Mouse (Mus musculus) kidney, adult 2 months (tissue): ENCODE data around the gene Dcst2. TPM values are rescaled to one million over a fixed set of nuclear protein-coding genes. Genes with fewer than 3 reads are reported as not detected.

Experiments
- DNase-seq: peaks from one replicate; pipeline ENCODE4 v3.0.0; 2021
- H3K27ac ChIP-seq: fragments of 200-500 bp; 2 replicates; pipeline ENCODE4 v1.5.1; 2012; ENCODE audit warnings: low read depth, low read length, control low read depth, inconsistent platforms; ENCODE audit not compliant: insufficient read depth
- H3K27me3 ChIP-seq: fragments of 200-500 bp; replicated peaks from 2 replicates; pipeline ENCODE4 v1.6.1; 2012; ENCODE audit warnings: mild to moderate bottlenecking, moderate library complexity, low read length, inconsistent platforms; ENCODE audit not compliant: control insufficient read depth, insufficient read depth
- H3K36me3 ChIP-seq: fragments of 200-500 bp; 2 replicates; pipeline ENCODE4 v1.6.1; 2012; ENCODE audit warnings: mild to moderate bottlenecking, moderate library complexity, low read length, inconsistent platforms; ENCODE audit not compliant: control insufficient read depth, insufficient read depth
- H3K4me1 ChIP-seq: fragments of 200-500 bp; 2 replicates; pipeline ENCODE4 v1.6.1; 2011; ENCODE audit warnings: low read length; ENCODE audit not compliant: control insufficient read depth, insufficient read depth
- H3K4me3 ChIP-seq: fragments of 200-500 bp; 2 replicates; pipeline ENCODE4 v1.5.1; 2011; ENCODE audit warnings: mild to moderate bottlenecking, low read depth, low read length, control low read depth; ENCODE audit not compliant: insufficient read depth
- CTCF ChIP-seq: fragments of 200-500 bp; conservative IDR thresholded peaks from 2 replicates; pipeline ENCODE4 v1.5.1; 2011; ENCODE audit warnings: low read depth, mild to moderate bottlenecking, control low read depth, low read length, moderate library complexity, mixed read lengths; ENCODE audit not compliant: insufficient read depth, insufficient read length
- POLR2A ChIP-seq: fragments of 200-500 bp; IDR thresholded peaks from one replicate; pipeline ENCODE4 v1.6.1; 2011; ENCODE audit warnings: low read depth, low read length, control low read depth
- WGBS: fragments of 180-500 bp; shearing (Covaris S2); methylation state at CpG from one replicate; pipeline ENCODE4 v1.1.7; 2018; 5-methylcytosine and 5-hydroxymethylcytosine counted together
- polyA plus RNA-seq: library from polyadenylated mRNA; depleted of rRNA; stranded (reverse); fragments of >200 nt; gene quantifications from 2 replicates; pipeline ENCODE4 v1.2.3, GENCODE M21; 2012

Gene Dcst2
- polyA plus RNA-seq, 1 experiment, result 0.41 TPM

DNA sequence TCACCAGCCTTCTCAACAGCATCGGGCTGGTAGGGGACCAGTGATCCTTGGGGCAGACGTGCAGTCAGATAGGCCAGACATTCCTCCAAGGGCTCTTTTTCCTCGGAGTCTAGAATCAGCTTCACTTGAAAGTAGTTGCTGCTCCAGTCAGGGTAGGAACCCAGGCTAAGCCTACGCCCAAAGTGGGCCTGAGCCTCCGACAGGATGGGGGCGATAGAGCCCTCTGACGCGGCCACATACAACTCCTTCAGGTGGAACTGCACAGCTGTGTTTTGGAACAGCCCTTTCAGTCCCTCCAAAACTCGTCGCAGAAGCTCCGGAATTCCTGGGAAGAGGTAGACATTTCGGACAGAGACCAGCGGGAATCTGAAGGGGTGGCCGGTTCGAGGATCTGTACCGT, 46.7 kb downstream of the Dcst2 start:
- H3K27me3 ChIP-seq, result no peaks in the 10 kb centered on the region
- H3K4me3 ChIP-seq, result no peak overlapping the region
- H3K4me1 ChIP-seq, result peaks cover 6% of the 10 kb centered on the region; the same call in 1 of the 2 replicates
- no peak overlapping the region for H3K27ac ChIP-seq
- WGBS, result 76% methylated on average over 16 of the region's 16 CpGs
- H3K36me3 ChIP-seq, result peaks cover 2% of the 10 kb centered on the region; the same call in 1 of the 2 replicates
- no peak for DNase-seq
- TF ChIP-seq POLR2A (no peak), CTCF (no peak)

DNA sequence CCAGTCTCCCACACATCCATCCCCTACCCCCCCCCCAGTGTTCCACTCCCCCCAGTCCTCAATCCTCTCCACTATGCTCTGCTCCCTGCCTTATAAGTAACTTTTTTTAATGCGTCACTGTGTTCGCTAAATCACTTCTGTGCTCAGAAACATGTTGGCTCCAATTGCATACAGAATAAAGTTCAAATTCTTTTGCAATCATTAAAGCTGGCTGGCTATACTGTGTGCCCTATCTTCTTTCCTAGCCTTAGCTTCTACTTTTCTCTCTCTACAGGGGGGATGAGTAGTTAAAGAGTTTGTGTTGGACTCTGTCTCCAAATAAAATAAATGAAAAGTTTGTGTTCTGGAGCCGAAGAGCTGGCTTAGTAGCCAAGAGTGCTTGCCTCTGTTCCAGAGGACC, 47.9 kb downstream of the Dcst2 start:
- Histone ChIP-seq H3K4me3 (no peak overlapping the region), H3K27ac (no peak overlapping the region), H3K27me3 (no peaks in the 10 kb centered on the region), H3K36me3 (peaks cover 2% of the 10 kb centered on the region; the same call in 1 of the 2 replicates), H3K4me1 (peaks cover 6% of the 10 kb centered on the region; the same call in 1 of the 2 replicates)
- 65% methylated on average over 3 of the region's 3 CpGs for WGBS
- DNase-seq, result no peak
- no peak for TF ChIP-seq CTCF
- TF ChIP-seq POLR2A, result no peak

DNA sequence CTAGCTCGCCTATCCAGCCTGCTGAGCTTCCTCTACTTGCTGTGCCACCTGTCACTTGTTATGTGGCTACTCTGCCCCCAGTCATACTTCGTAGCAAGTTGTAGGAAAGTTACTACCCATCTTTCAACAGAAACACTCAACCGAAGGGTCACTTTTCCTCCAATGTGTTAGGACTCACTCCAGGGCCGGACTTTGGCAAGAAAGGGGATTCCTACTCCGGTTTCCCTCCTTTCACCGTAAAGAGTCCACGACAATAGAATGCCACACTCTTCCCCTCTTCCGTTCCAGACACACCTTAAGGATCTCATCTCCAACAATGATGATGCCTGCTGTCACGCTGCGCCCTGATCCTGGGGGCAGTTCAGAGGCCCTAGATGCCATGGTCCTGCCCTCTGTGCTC, 49.1 kb downstream of the Dcst2 start:
- DNase-seq, result no peak
- Histone ChIP-seq H3K4me3 (peak overlapping the region; percentile 65), H3K36me3 (peaks cover 2% of the 10 kb centered on the region; the same call in 1 of the 2 replicates), H3K27ac (peak overlapping the region; percentile 72; the same call in 1 of the 2 replicates), H3K27me3 (no peaks in the 10 kb centered on the region), H3K4me1 (peaks cover 6% of the 10 kb centered on the region; the same call in 1 of the 2 replicates)
- 62% methylated on average over 10 of the region's 10 CpGs for WGBS
- no peak for TF ChIP-seq POLR2A

DNA sequence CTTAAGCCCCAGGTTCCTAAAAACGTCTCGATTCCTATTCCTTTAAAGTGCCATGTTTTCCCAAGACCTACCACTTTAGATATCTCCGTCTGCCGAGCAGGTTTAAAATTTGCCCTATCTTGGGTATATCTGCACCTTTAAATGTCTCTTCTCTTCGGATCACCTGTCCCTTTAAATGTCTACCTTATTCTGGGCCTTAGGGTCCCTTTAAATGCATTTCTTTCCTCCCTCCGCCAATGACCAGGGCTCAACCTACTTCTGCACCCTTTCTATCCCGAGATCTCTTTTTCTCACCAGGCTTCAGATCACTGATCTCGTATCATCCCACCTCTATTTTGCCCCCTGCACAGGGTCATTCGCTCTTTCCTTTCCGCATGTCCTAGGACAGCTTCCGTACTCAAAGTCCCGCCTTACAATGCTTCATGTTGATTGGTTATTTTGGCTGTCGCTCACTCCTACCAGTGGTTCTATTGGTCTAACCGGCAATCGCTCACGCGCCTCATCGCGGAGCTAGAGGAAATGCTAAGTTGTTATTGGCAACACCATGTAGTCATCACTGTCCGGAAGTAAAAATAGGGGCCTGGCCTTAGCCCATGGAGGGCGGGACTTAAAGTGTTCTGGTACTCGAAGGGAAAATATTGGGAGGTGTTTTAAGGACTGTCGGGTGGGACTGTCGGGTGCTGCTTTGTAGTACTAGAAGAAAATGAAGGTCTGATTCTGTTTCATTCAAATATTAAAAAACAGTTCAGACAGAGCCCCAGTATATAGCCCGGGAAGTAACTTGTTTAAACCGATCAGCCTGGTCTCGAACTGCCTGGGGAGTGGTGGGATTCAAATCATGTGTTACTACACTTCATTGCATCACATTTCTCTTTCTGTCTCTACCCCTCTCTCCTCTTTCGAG, 50.0 kb downstream of the Dcst2 start, which contains the start of gene Flad1:
Gene Flad1 (minus strand): TSS at position 381 of the 904 bp plus-strand sequence.
- peak within 1 kb of the TSS; percentile 72 for H3K27ac ChIP-seq

DNA sequence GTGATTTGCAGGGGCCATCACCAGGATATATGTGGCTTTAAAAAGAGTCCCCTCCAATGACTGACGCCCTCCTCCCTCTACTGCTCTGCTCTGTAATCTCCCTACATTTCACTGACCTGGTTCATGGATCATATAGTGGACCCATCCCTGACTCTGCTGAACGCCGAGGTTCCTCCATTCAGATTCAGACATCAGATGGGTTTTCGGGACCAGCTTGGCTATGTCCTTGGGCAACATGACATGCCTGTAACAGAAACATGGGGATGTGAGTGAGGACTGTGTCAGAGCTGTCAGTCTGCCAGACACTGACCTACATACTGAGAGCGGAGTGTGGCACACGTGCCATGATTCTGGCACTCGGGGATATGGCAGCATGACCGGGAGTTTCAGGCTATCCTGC, 54.4 kb downstream of the Dcst2 start:
- no peak for DNase-seq
- H3K36me3 ChIP-seq, result no peaks in the 10 kb centered on the region
- H3K27me3 ChIP-seq, result no peaks in the 10 kb centered on the region
- WGBS, result 93% methylated on average over 8 of the region's 8 CpGs
- no peak for TF ChIP-seq CTCF
- no peak for TF ChIP-seq POLR2A
- H3K27ac ChIP-seq, result no peak overlapping the region
- no peak overlapping the region for H3K4me3 ChIP-seq
- H3K4me1 ChIP-seq, result peaks cover 4% of the 10 kb centered on the region; the same call in 1 of the 2 replicates

More for the DNA sequence above, 50.0 kb downstream of the Dcst2 start, which contains the start of gene Flad1:
- Histone ChIP-seq H3K4me3 (peak within 1 kb of the TSS; percentile 65), H3K4me1 (peaks cover 6% of the 10 kb centered on the region; the same call in 1 of the 2 replicates), H3K36me3 (peaks cover 2% of the 10 kb centered on the region; the same call in 1 of the 2 replicates), H3K27me3 (no peaks in the 10 kb centered on the region)
- 4% methylated on average over 28 of the region's 28 CpGs for WGBS
- TF ChIP-seq CTCF (no peak), POLR2A (no peak)
- DNase-seq, result peak; percentile 100

DNA sequence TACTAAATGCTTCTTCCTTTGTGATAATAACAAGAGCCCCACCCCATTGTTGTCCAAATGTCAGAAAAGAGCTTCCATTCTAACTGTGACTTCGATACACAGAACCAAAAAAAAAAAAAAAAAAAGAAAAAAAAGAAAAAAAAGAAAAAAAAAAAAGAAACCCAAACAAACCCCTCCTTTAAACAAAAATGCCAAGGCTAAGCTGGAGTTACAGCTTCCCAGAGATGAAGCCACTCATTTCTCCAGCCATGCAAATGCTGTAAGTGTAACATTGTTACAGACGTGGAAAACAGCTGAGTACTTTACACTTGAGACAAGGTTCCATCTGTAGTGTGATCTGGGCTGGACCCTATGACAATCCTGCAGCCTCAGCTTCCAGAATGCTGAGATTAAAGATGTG, 55.4 kb downstream of the Dcst2 start:
- H3K36me3 ChIP-seq, result no peaks in the 10 kb centered on the region
- H3K4me1 ChIP-seq, result peaks cover 6% of the 10 kb centered on the region; the same call in 1 of the 2 replicates
- TF ChIP-seq CTCF (no peak), POLR2A (no peak)
- H3K27ac ChIP-seq, result no peak overlapping the region
- no peak for DNase-seq
- H3K27me3 ChIP-seq, result no peaks in the 10 kb centered on the region
- no peak overlapping the region for H3K4me3 ChIP-seq
- 20% methylated on average over 2 of the region's 2 CpGs for WGBS

DNA sequence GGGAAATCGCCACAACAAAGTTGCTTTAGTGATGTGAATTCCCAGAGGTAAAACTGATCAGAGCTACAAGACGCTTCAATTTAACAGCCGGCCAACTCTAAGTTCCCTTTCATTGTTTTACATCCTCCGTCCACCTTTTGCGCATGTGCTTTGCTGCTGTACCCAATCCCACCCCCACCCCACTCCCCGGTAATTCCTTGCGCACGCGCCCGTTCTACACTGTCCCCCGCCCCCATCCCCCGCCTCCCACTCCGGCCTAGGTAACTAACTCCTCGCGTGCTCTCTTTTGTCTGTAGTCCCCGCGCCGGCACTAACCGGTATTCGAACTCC, 56.0 kb downstream of the Dcst2 start:
- DNase-seq, result no peak
- 2% methylated on average over 20 of the region's 20 CpGs for WGBS
- Histone ChIP-seq H3K27me3 (no peaks in the 10 kb centered on the region), H3K4me1 (peaks cover 6% of the 10 kb centered on the region; the same call in 1 of the 2 replicates), H3K4me3 (peak overlapping the region; percentile 51), H3K27ac (no peak overlapping the region), H3K36me3 (no peaks in the 10 kb centered on the region)
- no peak for TF ChIP-seq POLR2A
- TF ChIP-seq CTCF, result no peak
